Mouse (Mus musculus) CD4-positive, CD25-positive, alpha-beta regulatory T cell, adult 2 months (primary cell): ENCODE results near the gene Rbm20.
"Not testable (repeated sequence)": the region's sequence is repeated elsewhere in the genome, so short reads cannot be mapped to it uniquely, and the experiment has no call there.

ENCODE experiments used
- DNase-seq: peaks from one replicate; pipeline ENCODE4 v3.0.0-alpha.2; 2012; ENCODE audit warnings: low read depth, low spot score

Gene Rbm20

DNA sequence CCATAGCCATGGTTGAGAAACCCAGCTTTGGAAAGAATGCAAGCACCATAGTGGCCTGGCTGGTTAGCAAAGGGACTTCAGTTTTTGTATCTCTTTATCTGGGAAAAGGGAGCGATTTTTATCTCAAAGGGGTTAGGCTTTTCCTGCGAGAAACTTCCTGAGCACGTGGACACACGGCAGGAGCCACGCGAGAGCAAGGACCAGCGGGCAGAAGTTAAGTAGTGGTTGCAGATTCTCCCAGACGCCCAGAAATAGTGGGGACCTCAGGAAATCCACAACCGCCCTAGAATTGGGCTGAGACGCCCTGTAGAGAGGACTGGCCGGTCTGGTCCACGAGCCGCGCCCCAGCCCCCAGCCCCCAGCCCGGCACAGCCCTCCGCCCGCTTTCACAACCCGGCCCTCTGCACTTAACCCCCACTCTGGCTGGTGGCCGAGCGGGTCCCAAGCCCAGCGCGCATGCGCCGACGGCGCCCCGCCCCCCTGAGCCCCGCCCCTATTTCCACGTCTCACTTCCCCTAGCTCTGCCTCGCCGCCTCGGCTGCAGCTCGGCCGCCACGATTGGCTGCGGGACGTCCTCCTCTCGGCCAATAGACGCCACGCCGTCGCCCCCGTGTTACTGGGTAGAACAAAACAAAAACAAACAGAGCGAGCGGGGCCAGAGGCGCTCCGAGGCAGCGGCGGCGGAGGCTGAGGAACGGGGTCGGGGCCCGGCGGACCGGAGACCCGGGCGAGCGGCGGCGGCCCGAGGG is 225.8 kb downstream of the Rbm20 start:
- DNase-seq = peak; percentile 99

DNA sequence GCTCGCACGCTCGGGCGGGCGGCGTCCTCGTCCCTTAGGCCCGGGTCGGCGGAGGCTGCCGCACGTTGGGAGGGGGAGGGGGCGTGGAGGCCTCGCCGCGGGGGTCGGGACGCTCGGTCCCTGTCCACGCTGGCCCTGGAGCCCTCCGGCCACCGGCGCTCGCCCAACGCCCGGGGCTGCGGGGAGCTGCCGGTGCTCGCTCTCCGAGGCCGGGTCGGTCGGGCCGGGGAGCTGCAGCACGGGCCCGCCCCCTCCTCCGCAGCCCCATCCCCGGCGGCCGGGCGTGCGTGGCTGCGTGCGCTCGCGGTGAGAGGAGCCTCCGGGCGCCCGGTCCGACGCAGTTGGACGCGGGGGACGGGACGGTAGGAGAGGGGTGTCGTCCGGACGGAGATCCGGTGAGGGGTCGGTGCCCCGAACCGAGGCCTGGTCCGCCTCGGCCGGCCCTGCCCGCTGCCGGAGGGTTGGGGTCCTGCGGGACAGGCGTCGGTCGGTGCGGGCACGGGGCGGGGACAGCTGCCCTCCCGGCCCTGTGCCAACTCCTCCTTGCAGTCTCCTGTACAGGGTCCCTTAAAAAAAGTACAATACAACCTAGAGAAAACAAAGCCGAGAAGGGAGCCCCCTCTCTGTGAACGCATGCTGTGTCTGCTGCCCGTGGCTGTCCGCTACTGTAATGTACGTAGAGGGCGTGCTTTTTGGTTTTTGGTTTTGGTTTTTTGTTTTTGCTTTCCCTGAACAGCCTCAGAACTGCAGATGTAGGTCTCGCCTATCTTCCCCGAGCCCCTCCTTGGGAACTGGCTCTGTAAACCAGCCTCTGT is 226.6 kb downstream of the Rbm20 start:
- peak; percentile 79 for DNase-seq

- no peak for DNase-seq
Measured at GRCm38 (mm10) chr19:53904833-53905480, 227.9 kb downstream of the Rbm20 start.

DNA sequence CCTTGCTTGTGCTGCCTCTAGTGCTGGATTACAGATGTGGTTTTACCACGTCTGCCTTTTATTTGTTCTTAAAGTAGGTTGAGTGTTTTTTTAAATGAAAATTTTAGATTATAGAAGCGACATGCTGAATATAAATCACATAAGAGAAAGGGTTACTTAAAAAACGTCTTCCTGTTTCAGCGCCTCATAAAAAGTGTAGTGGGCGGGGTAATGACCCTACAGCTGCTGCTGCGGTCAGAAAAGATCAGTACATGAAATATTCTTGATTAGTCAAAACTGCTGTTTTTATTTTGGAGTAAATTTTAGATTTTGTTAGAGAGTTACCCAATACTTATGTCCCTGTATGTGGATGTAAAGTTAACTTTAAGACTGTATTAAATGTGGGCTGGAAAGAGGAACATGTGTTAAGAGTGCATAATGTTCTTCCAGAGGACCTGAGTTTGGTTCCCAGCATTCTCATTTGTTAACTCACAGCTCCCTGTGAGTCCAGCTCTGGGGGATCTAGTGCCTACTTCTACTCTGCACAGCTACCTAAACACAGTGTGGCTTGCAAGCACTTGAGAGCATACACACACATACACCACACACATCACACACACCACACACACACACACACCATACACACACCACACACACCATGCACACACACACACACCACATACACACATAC is 229.1 kb downstream of the Rbm20 start:
- peak; percentile 66 for DNase-seq

GRCm38 (mm10) chr19:53906703-53907070 is 229.6 kb downstream of the Rbm20 start:
- DNase-seq = not testable (repeated sequence)

GRCm38 (mm10) chr19:53914950-53915349 is 237.8 kb downstream of the Rbm20 start:
- no peak for DNase-seq
